Mouse (Mus musculus) WW6 (cell line): ENCODE data around the gene Gnao1.

Experiments
- DNase-seq: peaks from one replicate; pipeline ENCODE4 v3.0.0-alpha.2; 2013; ENCODE audit warnings: low read depth, low spot score

Gene Gnao1

DNA sequence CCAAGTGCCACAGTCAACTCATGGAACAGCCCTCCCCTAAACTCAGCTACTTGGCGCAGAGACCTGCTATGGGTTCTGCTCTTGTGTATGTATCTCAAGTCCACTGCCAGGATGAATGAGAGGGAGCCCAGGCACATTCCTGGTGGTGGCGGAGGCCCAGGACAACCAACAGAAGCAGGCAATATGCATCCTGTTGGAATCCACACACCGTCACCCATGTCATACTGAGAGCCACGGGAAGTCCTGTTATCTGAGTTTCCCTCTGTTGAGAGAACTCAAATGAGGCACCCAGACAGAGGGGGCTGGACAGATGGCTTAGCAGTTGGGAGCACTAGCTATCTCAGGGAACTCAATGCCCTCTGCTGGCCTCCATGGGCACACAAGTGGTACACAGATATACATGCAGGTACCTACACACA lies 131.9 kb downstream of the Gnao1 start:
- no peak for DNase-seq

DNA sequence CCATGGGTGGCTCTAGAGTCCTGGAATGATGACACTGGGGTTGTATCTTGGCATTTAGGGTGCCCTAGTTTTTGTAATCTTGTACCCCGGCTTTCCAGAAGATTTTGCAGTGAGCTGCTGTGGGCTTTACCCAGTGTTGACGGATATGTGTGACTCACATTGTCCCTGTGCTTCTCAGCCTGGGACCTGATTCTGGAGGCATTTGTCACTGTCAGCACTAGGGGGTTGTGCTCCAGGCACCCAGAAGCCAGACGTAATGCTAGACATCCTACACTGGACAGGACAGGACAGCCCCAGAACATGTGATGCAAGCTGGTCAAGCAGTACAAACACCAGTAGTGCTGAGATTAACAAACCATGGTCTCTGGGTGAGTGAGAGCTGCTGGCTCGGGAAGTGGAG lies 136.0 kb downstream of the Gnao1 start:
- no peak for DNase-seq

DNA sequence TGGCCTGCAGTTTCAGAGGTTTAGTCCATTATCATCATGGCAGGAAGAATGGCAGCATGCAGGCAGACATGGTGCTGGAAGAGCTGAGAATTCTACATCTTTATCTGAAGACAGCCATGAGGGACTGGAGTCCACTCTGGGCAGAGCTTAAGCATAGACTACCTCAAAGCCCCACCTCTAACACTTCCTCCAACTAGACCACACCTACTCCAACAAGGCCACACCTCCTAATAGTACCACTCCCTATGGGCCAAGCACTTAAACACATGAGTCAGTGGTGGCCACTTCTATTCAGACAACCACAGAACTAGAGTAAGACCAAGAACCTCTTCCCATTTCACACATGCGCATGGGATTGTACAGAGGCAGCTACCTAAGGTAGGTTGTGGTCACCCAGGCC lies 136.6 kb downstream of the Gnao1 start:
- no peak for DNase-seq

DNA sequence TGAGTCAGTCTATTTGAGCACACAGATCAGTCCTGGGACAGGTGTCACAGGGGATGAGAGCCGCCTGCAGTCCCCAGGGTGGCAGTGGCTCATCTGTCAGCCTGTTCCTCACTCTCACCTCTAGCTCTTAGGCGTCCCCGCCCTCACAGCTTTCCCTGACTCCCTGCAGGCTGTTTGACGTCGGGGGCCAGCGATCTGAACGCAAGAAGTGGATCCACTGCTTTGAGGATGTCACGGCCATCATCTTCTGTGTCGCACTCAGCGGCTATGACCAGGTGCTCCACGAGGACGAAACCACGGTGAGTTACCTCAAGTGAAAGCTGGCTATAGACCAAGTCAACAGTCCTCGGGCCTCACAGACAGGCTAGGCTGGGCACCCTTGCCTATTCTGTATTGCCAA lies 140.4 kb downstream of the Gnao1 start:
- DNase-seq, result no peak

DNA sequence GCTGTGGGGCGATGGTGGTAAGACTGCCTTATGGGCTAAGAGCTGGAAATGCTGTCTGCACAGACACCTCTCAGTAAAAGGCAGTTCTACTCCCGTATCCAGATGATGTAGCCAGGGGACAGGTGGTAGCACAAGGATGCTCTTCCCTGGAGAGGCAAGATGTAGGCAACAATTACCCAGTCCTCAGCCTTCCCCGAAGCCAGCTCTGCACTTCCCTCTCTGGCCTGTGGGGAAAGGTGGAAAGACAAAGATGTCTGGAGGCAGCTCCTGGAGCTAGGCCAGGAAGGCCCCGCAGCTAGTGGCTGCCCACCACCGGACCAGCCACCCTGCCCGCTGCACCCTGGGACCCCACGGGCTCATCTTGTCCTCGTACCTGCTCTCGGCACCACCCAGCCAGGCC lies 142.7 kb downstream of the Gnao1 start:
- peak; percentile 47 for DNase-seq

DNA sequence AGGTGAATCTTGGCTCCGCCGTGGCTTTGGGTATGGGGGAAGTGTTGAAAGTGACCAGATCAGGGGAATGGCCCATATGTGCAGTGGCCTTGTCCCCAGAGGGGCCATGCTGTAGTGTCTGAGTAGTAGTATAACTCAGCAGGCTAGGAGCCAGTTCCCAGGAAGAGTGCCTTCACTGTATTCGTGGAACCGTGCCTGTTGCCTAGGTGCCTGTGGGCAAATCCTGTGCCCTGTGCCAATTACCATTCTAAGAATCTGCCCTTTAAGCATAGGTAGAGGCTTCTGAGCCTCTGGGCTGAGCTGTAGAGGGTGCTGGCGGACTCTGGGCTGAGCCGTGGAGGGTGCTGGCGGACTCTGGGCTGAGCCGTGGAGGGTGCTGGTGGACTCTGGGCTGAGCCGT lies 148.6 kb downstream of the Gnao1 start:
- DNase-seq, result no peak

DNA sequence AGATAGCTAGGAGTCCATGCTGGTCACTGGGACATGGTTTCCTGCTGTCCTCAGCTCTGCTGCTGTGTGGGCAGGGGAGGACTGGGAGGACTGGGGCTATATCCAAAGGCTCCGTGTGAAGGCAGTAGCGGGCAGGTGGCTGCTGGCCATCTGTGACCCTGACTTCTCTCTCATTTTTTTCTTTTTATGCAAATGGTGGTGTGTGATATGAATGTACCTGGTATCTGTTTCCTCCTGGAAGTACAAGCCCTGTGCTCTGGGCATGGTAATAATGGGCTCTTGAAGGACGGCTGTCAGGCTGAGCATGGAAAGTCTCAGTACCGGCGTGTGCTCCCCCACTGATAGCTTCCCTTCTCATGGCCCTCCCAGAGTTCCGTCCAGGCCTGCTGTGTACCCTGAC lies 151.1 kb downstream of the Gnao1 start:
- DNase-seq, result no peak

DNA sequence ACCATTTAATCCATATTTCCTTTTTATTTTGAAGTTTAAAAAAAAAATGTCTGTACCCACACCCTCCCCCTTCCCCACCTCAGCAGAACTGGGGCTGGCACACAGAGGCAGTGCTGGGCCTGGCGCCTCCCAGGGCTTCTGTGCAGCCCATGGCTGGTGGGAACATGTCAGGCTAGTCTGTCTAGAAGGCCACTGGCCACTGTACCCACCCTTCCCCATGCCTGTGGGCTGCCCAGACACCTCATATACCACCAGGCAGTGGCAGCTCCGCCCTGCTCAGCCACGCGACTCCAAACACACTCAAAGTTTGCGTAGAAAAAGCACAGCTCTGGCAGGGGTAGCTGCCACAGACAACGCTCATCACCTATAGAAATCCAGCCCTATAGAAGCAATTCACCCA lies 158.5 kb downstream of the Gnao1 start:
- no peak for DNase-seq

DNA sequence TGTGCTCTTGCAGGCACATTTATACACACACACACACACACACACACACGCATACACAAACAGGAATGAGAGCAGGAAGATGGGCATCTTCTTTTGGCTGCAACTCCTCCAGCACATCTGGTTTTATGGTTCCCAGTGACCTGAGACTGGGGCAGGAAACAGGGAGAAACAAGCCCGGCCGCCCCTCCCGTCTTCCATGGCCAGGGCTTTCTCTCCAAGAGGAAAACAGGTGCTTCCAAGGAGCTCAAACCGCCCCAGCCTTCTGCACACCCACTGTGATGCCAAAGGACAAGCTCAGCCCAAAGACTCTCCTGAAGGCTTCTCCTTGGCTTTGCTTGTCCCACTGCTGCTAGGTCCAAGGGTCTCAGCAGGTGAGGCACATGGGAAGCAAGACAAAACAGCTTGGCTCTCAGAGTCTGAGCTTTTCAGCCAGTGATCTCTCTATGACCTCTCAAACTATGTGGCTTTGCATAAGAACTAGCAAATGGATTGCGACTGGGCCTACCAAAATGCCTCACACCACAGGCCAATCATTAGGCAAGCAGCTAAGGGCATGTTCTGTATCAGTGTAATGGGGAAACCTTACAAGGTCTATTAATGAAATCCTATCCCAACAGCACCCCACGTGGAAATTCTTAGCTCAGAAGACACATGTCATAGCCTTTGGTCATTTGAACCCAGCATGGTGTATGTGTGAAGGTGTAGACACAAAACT lies 160.0 kb downstream of the Gnao1 start:
- DNase-seq, result no peak

DNA sequence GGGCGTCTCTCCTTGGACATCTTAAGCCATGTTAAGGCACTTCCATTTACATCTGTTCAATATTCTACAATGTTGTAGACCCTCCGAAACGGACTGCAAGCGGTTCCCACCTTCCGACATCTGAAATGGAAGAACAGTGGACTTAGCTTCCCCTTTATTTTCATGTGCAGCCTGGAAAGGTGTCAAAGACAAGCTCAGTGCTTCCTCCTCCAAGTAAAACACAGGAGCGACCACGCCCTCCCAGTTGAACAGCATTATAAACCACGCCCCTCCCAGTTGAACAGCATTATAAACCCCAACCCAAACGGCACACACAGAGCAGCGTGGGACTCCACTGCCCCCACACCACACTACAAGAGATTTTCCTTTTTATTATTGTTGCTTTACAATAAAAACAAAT lies 161.7 kb downstream of the Gnao1 start:
- DNase-seq, result no peak

DNA sequence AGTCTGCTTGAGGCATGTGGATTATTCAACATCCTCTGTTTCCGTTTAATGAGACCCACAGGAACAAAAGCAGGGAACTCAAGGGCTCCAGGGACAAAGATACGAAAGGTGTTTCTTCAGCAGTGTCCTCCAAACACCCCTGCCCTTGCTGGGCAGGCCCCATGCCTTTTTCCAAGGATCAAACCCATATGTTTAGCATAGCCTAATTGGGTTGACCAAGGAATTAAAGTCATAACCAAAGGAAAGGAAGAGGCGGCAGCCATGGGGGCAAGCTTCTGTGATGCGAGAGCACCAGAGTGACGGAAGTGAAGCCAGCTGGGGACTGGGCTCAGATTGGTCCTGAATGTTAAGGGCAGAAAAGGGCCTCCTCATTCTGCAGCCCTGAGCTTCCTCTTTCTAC lies 162.4 kb downstream of the Gnao1 start:
- DNase-seq, result no peak

DNA sequence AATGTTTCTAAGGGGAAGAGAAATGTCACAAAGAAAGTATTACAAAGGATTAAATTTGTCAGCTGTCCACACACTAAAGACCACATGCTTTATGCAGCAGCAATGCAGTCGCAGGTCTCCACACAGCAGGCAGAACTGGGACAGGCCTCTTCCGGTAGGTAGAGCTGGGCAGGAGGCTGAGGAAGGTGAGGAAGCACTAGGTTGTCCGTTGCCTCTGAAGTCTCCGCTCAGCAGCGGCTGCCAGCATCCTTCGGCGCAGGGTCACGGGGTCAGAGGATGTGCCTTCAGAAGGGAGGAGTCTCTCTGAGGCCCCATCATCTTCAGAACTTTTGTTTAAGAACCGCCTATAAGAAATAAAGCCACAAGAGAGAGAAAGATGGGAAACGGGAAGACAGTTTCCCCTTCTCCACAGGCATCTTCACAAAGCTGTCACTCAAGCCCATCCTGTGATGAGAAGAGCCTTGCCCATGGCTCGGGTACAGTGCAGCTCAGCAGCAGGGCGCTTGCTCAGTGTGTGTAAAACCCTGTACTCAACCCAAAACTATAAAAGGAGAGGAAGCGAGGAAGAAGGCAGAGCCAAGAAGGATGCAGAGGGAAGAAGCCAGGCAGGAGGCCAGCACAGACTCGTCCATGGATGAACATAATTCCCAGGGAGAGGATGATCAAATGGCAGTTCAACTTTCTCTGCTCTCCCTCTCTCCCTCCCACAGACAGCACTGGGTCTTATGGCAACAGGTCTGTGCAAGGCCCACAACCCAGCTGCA lies 163.4 kb downstream of the Gnao1 start:
- no peak for DNase-seq

DNA sequence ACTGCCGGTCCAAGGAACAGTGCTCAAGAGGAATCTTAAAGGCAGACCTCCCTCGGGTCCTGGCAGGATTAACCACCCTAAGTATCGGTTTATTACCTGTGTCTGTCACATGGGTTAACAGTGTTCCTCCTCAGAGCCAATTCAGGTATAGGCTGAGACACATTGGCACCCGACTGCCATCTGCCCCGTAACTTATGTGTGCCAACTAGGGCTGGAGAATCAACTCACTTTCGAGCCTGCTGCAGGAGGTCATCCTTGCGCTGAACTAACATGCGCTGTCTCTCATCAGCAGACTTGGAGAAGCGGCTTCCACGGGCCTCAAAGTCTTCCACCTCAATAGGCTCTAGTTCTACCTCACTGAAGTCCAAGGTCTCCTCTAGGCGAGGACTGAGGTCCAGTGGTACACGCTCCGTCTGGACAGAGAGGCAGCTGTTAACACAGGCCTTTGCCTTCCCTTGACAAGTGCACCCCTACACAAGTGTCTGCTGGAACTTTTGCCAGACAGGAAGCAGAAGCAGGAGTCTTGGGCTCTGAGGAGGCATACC lies 164.1 kb downstream of the Gnao1 start:
- no peak for DNase-seq

DNA sequence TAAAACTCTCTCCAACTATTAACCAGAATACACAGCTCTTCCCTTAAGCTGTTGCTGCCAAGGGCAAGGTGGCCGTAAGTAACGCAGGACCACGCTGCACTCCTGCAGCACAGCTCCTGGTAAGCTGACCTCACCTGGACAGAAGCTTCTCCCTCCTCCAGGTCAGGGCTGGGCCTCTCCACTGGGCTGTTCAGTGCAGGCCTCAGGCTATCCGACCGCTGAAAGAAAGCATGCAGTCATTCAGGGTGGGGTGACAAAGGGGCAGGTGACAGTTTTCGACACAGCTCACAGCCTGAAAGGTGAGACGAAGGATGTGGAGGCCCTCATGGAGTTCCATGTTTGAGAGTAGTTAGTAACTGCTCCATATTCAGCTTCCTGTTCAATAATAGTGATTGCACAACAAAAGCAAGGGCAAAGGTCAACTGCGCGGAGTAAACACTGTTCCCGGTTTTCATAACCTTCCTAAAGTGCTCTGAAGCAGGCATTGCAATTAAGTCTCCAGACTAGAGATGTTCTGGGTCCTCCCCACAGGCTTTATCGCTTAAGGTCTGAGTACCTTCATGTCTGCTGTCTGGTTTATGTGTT lies 164.9 kb downstream of the Gnao1 start:
- no peak for DNase-seq

DNA sequence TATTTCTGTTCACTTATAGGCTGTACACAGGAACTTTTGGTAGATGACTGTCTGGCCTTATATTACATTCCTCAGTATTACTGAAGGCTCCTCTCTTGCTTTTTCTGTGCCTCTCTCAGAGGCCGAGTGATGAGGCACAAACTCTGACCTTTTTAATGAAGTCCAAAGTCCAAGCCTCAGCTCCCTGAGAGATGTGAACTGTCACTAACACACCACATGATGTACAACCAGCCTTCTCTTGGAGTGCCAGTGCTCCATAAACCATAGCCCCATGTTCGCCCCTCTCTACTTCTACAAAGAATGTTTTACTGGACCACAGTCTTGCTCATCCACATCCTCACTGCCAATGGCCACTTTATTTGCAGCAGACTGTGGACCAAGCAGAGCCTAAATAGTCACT lies 165.6 kb downstream of the Gnao1 start:
- no peak for DNase-seq

DNA sequence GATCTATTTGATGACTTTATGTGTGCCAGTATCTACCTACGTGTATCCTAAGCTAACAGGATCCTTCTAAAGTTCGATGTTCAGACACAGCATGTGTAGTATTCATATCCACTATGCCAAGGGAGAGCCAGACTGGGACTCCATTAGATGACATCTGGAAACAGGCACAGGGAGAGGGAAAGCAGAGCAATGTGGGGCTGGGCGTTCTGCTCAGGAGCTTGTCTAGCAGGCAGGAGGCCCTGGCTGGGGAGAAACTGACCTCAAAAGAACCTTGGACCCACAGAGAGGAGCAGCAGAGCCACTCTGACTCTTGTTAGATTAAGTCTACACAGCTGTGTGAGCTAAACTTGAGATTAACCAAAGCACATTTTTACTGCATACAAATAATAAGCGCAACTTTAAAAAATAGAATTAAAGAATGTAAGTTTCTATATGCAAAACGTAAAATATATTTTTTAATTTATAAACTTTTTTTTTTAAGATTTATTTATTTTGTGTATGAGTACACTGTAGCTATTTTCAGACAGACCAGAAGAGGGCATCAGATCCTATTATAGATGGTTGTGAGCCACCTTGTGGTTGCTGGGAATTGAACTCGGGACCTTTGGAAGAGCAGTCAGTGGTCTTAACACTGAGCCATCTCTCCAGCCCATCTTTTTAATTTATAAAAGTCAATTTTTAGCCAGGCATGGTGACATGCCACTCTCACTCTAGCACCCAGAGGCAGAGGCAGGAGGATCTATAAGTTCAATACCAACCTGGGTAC lies 166.9 kb downstream of the Gnao1 start:
- no peak for DNase-seq

DNA sequence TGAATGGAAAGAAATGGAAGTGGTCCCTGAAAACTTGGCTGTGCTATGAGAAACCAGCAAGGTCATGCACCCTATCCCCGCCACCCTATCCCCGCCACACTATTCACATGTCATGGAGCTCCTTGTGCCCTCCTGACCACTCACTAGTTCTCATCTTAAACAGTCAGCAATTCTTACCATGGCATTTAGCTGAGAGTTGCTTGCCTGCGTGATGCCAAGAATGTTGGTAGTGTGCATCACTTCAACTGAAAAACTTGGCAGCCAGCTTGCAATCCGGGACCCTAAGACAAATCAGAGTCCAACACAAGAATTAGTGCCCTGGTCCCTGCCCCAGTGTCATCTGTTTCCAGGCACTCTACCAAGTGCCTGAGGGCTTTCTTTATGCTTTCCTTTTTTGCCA lies 170.4 kb downstream of the Gnao1 start:
- no peak for DNase-seq

DNA sequence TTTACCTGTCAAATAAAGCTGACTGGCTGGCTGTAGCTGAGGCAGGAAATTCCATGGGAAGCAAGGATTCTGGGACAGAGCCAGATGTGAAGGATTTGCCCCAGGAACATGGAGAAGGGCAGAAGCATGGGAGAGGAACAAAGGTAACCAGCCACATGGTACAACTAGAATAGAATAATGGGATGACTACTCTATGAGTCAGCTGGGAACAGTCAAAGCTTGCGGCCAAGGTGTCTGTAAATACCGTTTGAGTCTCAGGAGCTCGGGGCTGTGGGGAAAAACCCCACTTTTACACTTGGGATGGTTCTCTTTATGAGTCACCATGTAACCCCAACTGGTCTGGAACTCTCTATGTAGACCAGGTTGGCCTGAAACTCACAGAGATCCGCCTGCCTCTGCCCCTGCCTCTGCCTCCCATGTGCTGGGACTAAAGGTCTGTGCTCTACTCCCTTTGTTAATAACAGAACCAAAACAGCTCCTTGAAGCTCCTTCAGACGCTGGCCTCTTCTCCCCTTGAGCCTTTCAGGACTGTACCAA lies 172.0 kb downstream of the Gnao1 start:
- no peak for DNase-seq

DNA sequence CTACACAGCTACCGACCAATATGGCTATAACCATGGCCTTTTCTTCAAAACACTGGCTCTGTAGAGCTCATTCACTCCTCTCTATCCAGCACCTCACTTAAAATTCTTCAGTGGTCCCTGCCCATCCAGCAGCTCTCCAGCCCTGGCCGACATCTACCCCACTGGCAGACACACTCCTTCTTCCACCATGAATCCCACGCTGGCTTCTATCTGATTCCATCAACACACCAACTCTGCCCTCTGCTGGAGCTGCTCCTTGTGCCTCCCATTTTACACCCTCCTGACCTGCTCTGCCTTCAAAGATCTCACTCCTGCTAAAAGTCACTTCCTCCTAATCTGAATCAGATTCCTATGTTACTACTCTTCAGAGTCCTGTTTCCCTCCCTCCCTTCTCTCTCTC lies 174.1 kb downstream of the Gnao1 start:
- no peak for DNase-seq

DNA sequence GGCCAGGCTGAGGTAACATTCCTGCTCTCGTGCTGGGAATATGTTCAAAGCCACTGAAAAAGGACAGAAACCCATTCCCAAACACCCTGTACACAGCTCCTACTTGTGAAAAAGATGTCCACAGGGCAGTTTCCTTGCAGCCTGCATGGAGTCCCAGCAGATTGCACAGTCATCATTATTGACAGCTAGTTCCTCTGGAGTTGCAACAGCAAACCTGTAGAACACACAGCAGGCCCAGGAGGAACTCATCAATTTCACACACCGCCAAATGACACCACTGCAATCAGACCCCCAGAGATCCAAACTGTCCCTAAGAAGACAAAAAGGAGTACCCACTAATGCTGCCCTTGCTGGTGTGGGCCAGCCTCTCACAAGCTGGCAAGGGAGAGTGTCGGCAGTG lies 175.0 kb downstream of the Gnao1 start:
- DNase-seq, result no peak

DNA sequence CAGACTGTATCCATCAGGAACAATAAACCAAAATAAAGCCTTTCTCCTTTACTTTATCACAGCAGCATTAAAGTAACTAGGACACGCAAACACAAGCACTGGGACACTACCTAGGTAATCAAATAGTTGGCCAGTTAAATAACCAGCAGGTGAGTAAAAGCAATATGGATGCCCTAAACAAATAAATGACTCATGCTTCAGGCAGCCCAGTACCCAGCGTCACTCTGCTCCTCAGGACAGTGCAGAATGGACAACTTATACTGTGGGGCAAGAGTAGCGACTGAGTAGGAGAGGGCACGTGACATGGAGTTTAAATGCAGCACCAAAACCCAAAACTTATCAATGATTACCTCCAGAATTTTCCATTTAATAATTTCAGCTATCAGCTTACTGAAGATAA lies 180.0 kb downstream of the Gnao1 start:
- no peak for DNase-seq

DNA sequence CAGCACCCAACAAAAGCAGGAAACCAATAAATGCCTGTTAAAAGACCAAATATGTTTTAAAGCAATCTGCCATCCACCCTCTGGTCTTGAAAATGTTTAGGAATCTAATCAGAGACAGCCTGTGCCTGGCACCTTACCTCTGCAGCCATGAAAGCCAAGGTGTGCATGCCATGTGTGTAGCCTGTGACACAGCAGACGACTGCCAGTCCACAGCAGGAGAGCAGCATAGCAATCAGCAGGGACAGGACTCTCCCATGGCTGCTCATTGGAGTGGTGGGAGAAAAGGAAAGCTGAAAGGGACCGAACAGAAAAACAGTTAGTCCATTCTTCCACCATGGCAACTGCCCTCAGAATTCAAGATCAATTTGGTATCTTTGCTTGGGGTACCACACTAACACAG lies 189.2 kb downstream of the Gnao1 start:
- DNase-seq, result no peak
